Mouse (Mus musculus): ENCODE results near the gene Mylk.
A peak's percentile ranks its signal among the peaks of the same experiment; 100 is the strongest.

Gene Mylk

DNA sequence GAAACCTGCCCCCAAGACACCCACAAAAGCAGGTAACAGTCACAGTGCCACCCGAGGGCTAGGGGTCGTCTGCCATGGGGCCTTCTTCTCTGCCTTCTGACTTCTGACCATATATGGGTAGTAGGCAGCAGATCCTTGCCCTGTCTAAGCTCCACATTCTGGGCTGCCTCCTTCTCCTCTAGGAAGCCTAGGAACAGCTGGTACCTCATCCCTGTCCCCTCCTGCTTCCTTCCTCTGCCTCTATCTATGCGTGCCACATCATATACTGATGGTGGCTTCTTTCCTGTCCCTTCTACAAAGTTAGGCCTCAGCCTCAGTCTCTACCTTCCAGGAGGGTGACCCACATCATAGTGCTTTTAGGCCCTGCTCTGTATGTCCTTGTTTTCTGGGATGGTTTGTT lies 207.8 kb downstream of the Mylk start:
- DNase-seq = no peak

DNA sequence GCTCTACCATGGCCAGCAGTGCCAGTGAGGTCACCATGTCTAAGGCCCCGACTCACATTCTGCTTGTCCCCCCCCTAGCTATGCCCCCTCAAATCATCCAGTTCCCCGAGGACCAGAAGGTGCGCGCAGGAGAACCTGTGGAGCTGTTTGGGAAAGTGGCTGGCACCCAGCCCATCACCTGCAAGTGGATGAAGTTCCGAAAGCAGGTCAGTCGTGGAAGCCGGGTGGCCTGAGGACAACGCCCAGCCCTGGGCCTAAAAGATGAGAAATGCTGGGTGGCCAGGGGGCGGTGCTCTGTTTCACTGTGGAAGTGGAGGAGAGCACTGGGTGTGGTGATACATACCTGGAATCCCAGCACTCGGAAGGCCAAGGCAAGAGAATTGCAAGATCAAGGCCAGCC lies 208.5 kb downstream of the Mylk start:
- DNase-seq = no peak

DNA sequence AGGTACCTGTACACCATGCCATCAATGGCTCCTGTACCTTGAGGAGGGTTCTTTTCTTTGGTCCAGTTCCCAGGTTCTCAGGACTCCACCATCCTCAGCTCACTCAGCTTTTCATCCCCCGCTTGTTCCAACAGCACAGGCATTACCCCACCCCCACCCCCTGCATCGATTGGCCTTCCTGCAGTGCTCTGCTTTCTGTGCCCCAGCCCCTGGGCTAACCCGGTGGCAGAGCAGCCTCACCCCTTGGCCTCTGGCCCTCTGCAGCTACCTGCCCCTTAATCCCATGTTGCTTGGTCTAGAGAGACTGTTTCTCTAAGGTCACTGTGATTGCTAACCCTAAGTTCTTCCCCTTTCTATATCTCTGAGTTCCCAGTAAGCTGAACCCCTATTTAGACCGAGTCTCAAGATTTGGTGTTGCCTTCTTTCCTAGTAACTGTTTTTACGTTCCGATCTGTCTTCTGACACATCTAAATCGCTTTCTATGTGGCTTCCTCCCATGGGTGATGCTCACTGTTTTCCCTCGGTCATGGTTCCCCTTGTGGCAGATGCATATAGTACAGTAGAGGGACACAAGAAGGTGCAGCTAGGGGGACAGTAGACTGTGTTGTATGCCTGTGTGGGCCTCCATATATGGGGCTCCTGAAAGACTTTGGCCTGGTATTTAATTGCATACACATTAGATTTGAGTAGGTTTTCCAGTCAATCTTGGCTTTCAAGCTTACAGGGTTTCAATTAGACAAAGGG lies 212.6 kb downstream of the Mylk start:
- DNase-seq = no peak

DNA sequence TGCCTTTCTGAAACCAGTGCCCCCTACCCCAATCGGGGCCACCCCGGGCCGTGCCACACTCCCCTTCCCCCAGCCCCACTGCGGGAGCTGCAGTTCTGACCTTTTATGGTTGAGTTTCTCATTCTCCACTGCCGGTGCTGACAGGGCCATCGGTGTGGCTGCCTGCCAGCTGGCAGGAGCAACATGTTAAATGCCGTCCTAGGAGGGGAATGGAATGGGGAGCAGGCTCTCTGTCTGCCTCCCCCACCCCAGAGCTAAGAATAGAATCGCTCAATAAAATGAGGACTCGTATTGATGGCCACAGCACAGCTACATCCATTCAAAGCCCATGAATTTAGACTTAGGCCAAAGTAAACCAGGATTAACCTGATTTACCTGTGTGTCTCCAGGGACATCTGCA lies 213.7 kb downstream of the Mylk start:
- no peak for DNase-seq

DNA sequence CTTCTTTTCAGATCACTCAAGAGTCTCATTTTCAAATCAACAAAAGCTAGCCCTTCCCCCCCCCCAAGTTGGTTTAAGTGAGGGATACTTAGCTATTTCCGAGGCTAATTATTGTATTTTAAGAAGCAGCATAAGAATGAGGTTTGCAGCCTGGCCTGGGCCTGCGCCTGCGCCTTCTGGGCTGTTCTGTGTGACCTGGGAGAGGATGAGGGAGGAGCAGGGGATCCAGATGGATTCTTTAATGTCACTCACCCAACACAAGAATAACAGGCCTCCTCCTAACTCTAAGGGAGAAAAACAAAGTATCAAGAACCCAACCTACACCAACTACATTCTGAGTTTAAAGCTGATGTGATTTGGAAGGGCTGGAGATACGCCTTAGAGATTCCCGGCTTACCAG lies 214.3 kb downstream of the Mylk start:
- no peak for DNase-seq

DNA sequence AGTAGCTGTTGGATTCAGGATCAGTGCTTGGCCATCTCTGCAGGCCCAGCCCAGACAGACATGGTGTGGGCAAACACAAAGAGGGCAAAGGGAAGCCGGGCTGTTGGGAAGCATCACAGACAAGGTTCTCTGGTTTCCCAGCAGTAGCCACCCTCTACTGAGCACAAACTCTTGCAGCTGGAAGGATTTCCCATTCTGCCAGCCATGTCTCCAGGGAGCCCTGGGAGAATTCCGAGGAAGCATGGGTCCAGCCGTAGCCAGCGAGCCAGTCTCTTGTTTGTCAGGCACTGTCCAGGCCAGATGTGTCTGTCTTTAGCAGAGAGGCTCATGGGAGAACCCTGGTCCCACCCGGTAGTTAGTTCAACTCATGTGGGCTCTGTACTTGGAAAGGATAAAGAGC lies 215.2 kb downstream of the Mylk start:
- DNase-seq = no peak

DNA sequence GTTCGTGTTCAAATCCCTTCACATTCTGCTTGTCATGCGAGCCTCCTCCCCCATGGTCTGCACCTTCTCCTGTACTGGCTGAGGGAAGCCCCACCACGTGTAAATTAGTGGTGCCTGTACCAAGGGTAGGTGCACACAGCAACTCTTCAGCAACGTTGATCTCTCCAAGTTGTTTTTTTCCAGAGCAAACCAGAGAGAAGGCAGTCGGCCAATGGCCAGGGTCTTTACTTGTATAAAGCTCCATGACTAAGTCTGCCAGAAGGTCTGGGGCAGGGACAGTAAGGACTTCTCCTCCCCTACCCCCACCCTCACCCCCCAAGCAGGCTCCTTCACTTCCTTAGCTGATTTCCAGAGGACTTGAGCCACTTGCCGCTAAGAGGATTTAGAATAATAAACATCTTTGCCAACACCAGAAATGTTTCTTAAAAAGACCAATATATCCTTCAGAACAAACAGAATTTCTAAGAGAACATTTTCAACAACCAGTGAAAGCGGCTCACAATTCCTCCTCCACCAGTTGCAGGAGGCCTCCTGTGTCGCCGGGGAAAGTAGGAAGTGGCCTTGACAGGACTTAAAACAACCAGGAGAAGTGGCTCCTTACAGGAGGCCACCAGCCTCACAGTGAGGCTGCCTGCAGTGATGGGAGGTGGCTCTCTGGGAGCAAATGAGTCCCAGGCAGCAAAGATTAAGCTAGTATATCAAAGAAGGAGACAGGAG lies 216.0 kb downstream of the Mylk start:
- DNase-seq = no peak

DNA sequence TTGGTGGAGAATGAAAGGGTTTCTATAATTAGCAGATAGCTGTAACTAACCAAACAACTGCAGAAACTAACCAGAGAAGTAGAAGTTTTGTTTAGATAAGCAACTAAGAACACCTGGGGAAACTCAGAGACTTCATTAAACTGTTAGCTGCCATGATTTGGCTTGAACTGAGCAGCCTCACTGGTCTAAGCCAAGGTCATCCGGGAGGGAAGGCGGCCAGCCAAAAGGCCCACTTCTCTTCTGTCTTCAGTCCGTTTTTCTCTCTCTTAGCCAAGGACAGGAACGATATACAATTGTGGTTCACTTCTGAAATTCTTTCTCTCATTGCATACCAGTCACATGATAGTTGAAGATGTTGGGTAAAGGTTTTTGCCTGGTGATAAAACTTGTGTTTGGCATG lies 217.3 kb downstream of the Mylk start:
- DNase-seq = no peak

DNA sequence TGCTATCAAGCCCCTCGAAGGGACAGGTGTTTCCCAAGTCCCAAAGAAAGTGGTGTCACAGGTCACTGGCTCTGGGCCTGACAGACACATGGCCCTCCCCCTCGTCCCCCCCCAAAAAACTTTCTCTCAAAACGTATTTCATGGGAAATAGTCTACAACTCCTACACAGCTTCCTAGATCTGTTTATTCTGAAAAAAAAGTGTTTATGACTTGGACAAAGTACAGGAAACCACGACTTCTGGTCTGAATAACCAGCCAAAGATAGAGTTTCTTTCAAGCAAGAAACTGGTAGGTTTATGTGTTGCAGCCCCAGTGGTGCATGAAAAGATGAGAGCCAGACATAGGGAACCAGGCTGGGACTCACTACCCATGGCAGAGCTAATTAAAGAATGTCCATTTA lies 218.0 kb downstream of the Mylk start:
- no peak for DNase-seq

DNA sequence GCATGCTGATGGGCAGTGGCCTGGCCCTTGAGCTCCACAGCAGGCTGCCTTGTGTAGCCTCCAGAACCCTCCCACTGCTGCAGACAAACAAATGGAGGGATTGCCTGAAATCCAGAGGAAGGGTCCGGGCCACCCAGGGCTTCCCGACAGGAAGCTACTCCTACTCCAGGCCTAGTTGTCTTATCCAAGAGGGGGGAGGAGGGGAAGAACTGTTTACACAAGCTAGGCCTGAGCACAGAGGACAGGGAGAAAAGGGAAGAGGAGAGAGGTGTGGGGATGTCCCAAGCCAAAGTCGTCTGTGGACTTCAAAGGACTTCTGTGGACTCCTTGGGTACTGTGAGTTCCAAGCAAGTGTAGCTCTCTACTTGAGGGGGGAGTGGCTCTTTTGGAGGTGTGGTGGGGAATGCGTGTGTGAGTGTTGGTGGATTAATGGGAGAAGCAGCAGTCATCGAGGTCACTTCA lies 221.6 kb downstream of the Mylk start:
- DNase-seq = no peak

DNA sequence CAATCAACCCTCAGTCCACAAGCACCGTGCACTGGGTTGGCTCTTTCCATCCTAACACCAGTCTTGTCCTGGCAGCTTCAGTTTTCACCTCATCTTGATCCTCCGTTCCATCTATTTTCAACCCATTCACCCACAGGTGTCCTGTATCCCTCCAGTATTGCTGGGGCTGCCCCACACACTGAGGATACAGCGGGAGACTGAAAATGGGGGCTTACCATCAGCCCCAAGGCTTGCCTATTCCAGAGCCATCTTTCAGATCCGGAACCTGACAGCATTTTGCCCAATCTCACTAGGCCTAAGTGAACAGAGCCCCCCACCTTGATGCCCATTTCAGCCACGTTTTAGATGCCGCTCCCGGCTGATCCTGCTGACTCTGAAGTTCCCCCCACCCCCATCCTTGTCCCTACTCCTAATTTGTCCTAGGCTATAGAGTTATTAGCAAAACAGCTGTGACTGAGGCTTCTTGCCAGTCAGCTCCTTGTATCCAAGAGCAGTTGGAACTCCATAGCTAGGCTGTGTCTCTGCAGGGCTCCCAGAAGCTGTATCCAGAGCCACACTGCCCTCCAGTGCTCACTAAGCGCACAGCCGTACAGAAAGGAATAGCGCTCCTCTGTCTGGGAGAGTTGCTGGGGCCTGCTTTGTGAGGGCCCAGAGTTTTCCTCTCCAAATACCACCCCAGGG lies 222.2 kb downstream of the Mylk start:
- DNase-seq = peak; percentile 29

DNA sequence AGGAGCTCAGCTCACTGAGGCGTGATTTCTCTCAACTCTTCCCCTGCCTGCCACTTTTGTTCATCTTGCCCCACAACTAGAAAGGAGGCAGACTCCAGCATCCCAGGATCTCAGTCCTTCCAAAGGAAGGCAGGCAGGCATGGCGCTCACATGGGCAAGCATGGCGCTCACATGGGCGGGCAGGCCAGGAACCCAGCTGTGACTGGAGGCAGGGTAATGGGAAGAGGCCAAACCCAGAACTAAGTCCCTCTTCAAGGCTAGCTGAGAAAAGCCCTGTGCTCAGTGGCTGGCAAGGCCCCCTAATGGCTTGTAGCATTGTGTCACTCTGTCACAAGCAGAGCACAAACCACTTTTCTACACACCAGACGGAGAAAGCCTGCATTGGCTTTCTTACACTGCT lies 223.2 kb downstream of the Mylk start:
- no peak for DNase-seq

DNA sequence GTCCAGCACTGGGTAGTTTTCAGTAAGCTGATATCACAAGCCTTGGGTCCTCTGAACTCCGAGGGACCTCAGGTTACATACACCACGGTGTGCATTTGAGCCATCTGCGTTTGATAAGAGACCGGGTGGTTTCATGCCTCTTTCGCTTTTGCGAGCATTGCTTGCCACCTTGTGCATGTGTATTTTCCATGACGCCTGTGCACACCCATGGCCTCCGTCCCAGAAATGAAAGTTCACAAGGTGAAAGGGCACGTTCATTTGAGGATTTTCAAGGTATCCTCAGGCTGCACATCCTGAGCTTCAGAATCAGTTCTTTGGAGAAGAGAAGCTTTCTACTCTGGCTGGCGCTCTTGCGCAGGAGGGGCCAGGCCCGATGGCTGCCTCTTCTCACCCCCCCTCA lies 227.5 kb downstream of the Mylk start:
- DNase-seq = no peak

DNA sequence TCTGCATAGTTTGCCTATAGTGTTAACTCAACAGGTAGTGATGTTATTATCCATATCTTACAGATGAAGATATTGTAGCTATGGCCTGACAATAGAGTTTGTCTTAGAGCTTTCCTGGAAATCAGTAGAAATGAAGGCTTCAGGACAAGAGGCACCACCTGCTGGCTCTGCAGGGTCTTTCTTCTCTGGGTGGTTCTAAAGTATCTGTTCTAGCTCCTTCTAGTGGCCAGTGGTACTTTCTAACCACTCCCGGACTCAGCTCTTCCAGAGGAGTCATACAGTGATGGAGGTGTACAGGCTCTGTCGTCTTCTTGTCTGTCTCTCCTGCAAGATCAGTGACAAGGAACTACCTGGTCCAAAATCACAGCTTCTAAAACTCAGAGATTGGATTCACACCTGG lies 230.5 kb downstream of the Mylk start:
- no peak for DNase-seq

DNA sequence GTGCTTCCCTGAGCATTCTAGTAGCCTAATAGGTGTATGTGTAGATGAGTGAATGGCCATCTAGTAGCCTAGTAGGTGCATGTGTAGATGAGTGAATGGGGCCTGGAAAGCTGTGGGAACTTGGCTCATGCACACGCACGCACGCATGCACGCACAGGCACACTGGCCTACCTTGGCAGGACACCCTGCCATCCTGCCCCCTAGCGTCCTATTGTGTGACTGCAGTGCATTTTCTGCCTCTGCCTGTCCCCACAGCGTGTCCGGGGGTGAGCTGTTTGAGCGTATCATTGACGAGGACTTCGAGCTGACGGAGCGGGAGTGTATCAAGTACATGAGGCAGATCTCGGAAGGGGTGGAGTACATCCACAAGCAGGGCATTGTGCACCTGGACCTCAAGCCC lies 231.6 kb downstream of the Mylk start:
- DNase-seq = no peak

DNA sequence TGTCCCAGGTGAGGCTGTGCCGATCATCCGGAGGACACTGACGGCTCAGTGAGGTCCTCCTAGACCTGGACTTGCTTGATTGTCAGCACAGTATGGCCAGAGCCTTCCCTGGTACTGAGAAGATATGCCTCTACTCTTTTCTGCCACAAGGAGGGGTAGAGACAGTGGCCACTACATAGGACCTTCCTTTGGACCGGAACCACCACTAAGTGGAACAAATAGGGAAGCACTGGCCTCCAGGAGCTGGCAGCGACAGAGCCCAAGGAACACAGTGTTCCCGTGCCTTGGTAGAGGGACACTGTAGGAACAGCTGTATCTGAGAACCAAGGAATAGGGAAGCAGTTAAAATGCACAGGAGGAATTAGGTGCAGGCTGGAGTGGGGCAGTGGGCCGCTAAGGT lies 233.0 kb downstream of the Mylk start:
- DNase-seq = no peak

DNA sequence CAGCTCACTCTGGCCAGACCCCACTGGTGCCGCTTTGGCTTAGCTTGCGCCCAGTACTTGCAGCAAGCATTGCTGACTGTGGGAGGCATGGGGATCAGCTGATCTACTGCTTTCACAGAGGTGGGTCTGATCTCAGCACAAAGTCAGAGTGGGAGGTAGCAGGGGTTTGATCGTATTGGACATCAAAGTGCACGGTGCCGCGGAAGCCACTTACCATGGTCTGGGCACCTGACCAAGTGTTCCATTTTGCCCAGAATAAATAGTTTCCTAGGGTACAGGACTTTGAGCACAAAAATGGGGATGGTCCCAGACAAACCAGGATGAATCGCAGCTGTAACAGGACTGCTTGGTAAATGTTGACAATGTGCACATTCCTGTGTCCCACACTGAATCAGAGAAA lies 236.0 kb downstream of the Mylk start:
- no peak for DNase-seq

DNA sequence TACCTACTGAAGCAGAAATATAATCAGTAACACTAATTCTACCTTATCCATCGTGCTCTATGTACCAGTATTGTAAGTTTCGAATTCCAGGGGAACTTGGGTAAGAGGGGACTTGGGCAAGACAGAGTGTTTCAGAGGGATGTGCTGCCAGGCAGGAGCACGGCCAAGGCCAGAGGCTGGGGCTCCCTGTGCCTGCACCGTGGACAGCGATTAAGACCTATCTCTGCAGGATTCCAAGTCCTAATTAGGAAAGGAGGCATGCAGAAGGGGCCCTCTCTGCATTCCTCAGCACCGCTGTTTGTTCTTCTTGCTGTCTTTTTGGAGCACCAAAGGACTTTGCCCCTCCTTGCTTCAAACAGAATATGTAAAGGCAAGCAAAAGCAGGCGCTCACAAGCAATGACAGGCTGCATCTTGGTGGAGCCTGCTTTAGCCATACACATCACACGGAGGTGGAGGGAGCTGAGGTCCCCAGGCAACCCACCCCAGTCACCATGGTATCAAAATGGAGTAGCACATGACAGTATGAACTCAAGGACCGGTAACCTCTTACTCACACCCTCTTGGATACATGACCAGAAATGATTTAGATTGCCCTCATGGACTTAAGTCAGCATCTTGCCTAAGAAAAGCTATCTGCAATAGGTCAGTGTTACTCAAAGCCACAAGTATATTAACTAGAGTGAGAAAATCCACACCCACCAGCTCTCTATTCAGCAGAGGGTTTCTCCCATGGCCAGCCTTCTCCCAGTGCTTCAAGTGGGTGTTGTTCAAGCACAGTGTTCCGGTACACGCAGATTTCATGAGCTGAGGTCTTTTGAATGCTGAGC lies 239.4 kb downstream of the Mylk start:
- DNase-seq = no peak

DNA sequence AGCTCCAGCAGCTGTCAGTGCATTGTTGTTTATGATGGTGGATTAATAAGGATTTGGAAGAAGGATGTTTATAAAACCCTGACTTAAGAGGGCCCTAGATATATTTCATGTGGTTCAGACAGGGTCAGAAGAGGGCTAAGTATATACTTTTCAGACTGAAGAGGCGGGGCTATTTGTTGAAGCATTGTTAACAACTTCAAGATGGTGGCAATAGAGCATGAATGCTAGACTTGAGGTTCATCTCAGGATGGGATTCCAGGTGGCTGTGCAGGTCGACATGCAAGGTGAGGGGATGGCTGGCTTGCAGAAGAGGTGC lies 240.0 kb downstream of the Mylk start:
- DNase-seq = no peak

DNA sequence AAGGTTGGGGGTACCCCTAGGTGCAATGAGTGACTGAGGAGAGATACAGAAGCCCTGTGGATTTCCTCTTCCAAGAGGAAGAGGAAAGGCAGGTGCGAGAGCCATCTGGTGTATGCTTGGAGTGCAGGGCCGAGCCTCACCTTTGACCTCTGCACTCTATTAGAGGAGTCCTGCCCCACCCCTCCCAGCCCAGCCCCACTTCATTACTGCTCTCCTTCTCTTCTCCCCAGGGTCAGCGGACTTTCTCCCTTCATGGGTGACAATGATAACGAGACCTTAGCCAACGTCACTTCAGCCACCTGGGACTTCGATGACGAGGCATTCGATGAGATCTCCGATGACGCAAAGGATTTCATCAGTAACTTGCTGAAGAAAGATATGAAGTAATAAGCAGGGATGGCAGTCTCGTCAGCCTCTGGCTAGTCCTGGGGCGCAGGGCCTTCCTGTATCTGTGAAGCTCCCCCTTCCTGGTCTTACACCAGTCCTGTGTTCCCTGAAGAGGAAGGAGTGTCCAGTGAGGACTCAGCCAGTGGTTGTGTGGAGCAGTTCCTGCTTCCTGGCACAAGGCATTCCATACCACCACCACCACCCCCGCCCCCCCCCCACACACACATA lies 241.3 kb downstream of the Mylk start:
- no peak for DNase-seq

DNA sequence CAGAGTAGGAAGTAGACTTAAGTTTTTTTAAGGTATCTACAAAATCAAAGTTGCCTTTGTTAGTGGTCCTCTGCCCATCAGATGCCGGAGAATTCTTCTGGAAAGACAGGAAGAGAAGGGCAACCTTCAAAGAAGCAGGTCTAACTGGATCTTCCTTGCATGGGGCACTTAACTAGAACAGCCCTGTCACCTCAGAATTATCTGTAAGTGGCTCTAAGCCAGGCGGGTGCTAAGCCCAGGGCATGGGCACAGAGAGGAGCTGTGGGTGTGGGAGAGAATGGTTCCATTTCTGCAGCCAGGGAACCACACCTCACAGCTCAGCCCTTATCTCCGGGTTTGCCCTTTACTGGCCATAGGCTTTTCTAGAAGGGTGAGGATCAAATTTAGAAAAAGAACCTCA lies 246.4 kb downstream of the Mylk start:
- DNase-seq = no peak

DNA sequence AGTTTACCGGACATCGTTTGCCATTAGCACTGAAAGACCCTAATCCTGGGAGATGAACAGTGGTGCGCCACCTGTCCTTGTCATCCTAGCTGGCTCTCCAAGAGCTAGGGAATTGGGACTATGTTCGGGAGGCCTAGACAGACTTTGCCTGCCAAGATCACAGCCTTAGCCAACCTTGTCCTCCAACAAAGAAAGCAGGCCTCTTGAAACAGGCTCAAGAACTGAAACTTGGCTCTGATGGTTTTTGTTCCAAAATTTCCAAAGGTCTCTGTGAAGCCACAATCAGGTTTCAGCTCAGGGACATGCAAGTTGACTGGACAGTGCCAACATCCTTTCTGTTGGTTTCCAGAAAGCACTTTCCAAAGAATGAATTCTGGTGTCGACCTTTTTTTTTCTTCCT lies 247.8 kb downstream of the Mylk start:
- DNase-seq = peak; percentile 13

Data from cerebellum, adult 9-10 months (tissue).